Mouse (Mus musculus): ENCODE measurements at regions not wholly inside any gene's neighbourhood (a gene's known extent, or its start where the extent isn't known, plus 50 kb on each side); places are given as distances from the start of the nearest gene placed in this dataset.

- no peak for DNase-seq
Observed at GRCm38 (mm10) chr12:73445562-73445961, 100.6 kb downstream of the Tmem30b start.

DNA sequence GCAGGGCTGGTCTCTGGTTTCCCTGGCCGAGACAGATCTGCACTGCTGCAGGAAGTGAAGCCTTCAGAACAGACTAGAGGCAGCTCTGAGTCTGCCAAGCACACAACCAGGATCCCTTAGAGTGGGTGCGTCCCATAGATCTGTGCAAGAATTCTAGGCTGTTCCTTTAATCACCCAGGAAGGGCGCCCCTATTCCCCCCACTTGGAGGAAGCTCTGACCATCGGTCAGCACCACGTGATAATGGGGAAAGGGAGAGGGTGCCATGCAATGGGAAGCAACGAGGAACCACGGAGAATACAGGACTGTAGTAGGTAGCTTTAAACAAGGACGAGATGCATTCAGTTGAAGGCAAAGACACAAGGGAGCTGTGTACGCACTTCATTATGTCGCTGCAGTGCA is 101.1 kb downstream of the Tmem30b start:
- no peak for DNase-seq

- DNase-seq = no peak
Observed at GRCm38 (mm10) chr12:73441326-73441725, 104.9 kb downstream of the Tmem30b start.

DNA sequence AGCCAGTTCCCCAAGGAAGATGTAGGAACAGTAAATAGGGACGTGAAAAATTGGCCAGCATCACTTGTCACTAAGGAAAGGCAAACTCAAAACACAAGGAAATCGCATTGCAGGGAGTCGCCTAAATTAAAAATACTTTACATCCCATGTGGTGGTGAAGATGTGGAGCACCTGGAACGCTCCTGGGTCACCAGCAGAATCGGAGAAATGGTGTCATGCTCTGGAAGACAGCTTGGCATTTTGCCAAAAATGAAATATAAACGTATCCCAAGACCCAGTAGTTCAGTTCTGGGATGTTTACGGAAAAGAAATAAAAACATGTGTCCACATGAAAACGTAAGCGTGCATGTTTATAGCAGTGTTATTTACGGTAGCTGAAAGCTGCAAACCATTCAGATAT is 111.5 kb downstream of the Tmem30b start:
- no peak for DNase-seq

GRCm38 (mm10) chr12:73432546-73432945 is 113.6 kb downstream of the Tmem30b start:
- DNase-seq = no peak

DNA sequence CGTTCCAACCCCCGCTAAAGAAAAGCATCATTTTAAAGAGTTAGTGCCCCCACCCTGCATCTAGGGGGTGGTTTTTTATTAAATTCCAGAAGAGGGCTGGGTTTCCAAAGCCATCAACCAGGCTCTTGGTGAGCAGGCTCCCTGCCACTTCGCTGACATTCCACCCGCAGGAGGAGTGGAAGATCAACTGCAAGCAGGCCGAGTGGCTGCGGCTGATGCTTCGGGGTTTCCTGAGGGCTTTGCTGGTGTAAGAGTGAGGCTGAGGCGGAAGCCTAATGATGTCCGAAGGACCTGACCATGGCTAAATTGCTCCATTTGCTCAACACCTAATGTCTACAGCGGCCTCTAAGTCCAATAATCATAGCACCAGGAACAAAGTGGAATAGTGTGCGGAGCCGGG is 118.0 kb downstream of the Tmem30b start:
- no peak for DNase-seq

- DNase-seq = no peak
Observed at GRCm38 (mm10) chr12:73424814-73425213, 121.4 kb downstream of the Tmem30b start.

GRCm38 (mm10) chr12:73417101-73417500 is 129.1 kb downstream of the Tmem30b start:
- DNase-seq = no peak

DNA sequence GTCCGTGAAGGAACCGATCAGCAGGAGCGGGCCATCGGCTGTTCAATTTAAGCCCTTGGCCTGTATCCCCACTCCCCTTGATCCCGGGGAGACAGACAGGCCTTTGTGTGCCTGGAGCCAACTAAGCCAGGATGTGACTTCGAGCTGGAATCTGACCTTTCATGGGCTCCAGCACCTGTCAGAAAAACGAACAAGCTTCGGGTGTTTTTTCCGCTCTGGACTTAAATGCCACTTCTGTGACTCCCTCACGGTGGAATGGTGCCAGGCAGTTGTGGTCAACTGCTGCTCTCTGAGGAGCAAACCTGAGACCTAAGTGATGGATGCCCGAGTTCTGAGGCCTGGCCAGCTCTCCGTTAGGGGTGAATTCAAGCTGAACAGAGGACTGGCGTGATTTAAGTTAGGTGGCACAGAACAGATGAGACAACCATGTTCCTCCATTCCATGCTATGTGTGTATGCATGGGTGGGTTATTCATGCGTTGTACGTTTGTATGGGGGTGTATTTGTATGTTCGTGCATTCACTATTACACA is 129.8 kb downstream of the Tmem30b start:
- DNase-seq = no peak

GRCm38 (mm10) chr12:73415856-73416366 is 129.3 kb downstream of the Slc38a6 start:
- DNase-seq = no peak

DNA sequence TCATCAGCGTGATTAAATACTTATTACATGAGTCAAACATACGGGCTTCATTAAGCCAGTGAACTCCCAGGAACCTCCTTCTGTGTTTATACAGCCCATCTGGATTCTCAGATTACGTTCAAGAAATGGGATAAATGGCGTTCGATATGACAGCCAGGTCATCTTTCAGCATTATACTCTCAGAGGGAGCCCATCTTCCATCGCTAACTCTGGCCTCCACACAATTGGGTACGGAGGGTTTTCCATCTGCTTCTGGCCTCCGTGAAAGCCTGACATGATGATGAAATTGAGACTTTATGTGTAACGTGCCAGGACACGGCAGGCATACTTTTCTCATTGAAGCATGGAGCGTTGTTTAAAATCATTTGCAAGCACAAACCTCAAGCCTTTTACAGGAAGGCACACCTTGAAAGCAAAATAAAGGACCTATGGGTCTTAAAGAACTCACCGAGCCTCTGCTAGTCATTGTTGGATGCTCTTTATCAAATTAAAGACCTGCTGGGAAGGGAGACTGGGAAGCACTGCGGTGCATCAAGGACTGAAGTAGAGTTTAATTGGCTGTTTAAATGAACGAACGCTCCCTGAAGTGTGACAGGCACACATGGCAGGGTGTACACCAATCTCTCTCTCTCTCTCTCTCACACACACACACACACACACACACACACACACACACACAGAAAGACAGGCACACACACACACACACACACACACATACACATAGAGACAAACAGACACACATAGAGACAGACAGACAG is 127.0 kb downstream of the Slc38a6 start:
- no peak for DNase-seq

GRCm38 (mm10) chr12:73412500-73412899 is 125.9 kb downstream of the Slc38a6 start:
- DNase-seq = no peak

DNA sequence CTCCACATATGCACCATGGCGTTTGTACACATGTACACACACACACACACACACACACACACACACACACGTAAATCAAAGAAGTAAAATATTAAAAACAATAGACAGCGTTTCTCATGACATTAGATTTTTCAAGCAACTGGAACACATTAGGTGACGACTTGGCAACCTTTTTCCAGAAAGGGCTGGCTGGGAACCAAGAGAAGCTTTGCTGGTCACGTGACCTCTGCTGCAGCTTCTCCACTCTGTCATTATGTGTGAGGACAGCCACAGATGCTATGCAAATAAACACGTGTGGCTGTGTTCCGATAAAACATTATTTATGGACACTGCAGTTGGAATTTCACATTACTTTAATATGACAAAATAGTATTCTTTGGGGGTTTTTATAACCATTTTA is 124.3 kb downstream of the Slc38a6 start:
- DNase-seq = peak; percentile 21

- DNase-seq = no peak
Observed at GRCm38 (mm10) chr12:73409481-73410085, 123.0 kb downstream of the Slc38a6 start.

- DNase-seq = no peak
Observed at GRCm38 (mm10) chr12:73408614-73409013, 122.0 kb downstream of the Slc38a6 start.

- DNase-seq = no peak
Observed at GRCm38 (mm10) chr12:73408165-73408564, 121.6 kb downstream of the Slc38a6 start.

DNA sequence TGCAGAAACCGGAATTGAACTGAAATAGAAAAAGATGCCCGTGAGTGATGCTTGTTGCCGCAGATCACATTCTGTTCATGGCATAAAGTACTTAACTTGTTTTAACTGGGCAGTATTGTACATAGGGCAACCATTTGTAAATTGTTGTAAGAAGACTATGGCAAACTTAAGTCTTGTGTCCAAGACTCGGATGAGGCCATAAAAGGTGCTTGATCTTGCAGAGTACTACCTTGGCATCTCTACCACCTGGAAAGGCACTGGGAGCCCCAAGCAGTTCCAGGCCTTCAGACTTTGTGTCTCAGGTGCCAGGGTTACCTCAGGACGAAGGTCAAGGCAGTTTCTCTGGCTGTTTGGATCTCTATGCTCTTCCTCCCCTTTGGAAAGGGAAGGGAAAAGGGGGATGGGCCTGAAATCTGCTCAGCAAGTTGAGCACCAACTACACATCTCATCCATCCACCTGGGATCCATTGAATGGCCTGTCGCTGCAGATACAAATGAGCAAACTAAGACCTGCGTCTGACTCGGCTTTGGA is 120.0 kb downstream of the Slc38a6 start:
- DNase-seq = no peak

- DNase-seq = no peak
Observed at GRCm38 (mm10) chr12:73405583-73405982, 119.0 kb downstream of the Slc38a6 start.

DNA sequence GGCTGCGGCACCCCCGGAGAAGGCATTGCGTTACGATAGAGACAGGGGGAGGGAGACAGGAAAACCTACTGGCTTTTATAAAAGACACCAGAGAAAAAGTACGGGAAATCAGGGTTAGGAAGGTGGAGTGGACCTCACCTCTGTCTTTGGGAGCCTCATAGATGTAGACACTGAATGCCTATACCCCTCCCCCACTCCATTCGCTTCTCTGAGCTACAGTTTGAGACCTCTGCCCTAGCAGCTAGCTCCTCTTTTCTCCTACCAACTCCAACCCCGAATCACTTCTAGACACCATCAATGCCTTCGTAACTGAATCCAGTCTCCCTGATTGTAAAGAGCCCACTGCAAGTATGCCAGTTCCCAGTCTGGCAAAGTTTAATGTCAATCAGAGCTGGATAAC is 118.5 kb downstream of the Slc38a6 start:
- DNase-seq = no peak

GRCm38 (mm10) chr12:73403906-73404474 is 117.4 kb downstream of the Slc38a6 start:
- no peak for DNase-seq

All from lung, postnatal 14 days (tissue).